In the genomic region with DNA sequence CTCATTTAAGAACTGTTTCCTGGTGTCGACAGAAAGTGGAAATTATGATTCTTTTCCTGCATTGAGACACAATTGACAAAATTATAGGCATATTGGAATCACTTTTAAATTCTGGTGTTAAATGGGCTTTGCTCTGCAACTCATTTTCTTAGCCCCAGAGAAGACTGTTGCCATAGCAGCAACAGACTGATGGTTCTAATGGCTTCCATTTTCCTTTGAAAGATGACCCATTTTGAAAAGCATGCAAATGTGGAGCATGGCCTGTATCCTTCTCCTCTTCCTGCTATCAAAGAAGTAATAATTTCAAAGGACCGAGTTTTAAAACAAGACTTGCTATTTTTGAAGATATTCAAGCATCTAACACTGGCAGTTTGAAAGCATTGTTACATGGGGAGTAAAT, we compare ENCODE assay signal across 28 mouse cellular contexts.
DNase-seq lines count a peak whose midpoint lies in the region; ATAC-seq and TF ChIP-seq lines count a peak whose summit lies in the region.
"Had no signal": no experiment of that assay in that cellular context is flagged by ENCODE, and none has a peak within 500 bp of the region (broad histone marks: within the 10 kb centered on the region; RNA-seq: fewer than 3 reads in every experiment).

No protein-coding gene starts in this region.

- no peak overlapping the region for H3K4me3 ChIP-seq in forebrain, postnatal 0 days (ENCODE audit: low read depth, low read length)
- H3K4me3 ChIP-seq in forebrain, embryonic 13.5 days = no peak overlapping the region
- H3K4me3 ChIP-seq in midbrain, embryonic 15.5 days = no peak overlapping the region
- H3K4me3 ChIP-seq in midbrain, embryonic 10.5 days = no peak overlapping the region
- H3K4me3 ChIP-seq: embryonic facial prominence, embryonic 12.5 days; embryonic facial prominence, embryonic 15.5 days; erythroblast, embryonic 14.5 days; forebrain, embryonic 15.5 days; heart, adult 2 months; heart, embryonic 10.5 days; heart, embryonic 13.5 days; hindbrain, embryonic 15.5 days; intestine, embryonic 15.5 days had no signal

- ATAC-seq in forebrain, postnatal 0 days = no peak
- ATAC-seq in forebrain, embryonic 13.5 days = no peak
- ATAC-seq in midbrain, embryonic 15.5 days (replicated peaks) = peak; percentile 84
- no peak for ATAC-seq in cerebellum, adult (ENCODE audit: insufficient number of reproducible peaks, low FRiP score, low TSS enrichment)
- ATAC-seq: activated CD4-positive, CD25-positive, alpha-beta regulatory T cell, adult 4 months; forebrain, embryonic 15.5 days; intestine, embryonic 15.5 days had no signal

- 60% methylated on average over 2 of the region's 2 CpGs for WGBS in forebrain, postnatal 0 days
- WGBS in forebrain, embryonic 13.5 days = 75% methylated on average over 2 of the region's 2 CpGs
- 58% methylated on average over 2 of the region's 2 CpGs for WGBS in midbrain, embryonic 15.5 days
- 88% methylated on average over 2 of the region's 2 CpGs for WGBS in midbrain, embryonic 10.5 days

- peak; percentile 15 for DNase-seq in embryo, embryonic 10.5 days (ENCODE audit: low spot score)
- no peak for DNase-seq in embryo, embryonic 11 days
- DNase-seq in forebrain, postnatal 0 days = peak; percentile 18
- DNase-seq in midbrain, embryonic 10.5 days (ENCODE audit: low spot score) = no peak
- DNase-seq in brain, embryonic 18.5 days (ENCODE audit: low read depth, low spot score) = peak; percentile 12
- DNase-seq: adrenal gland, adult 8-10 months; adrenal gland, postnatal 25 days; cerebellum, adult 18-20 months; cerebellum, adult 9-10 months; cerebellum, postnatal 14 days; gastrocnemius, postnatal 10 days; gastrocnemius, postnatal 36 days; heart, adult 2 months; heart, postnatal 14 days; heart, postnatal 4 days; kidney, adult 11 months had no signal

- no peak overlapping the region for H3K9ac ChIP-seq in forebrain, postnatal 0 days
- H3K9ac ChIP-seq in forebrain, embryonic 13.5 days = no peak overlapping the region
- H3K9ac ChIP-seq in midbrain, embryonic 15.5 days = no peak overlapping the region
- H3K9ac ChIP-seq: embryonic facial prominence, embryonic 12.5 days; embryonic facial prominence, embryonic 15.5 days; forebrain, embryonic 15.5 days; heart, embryonic 13.5 days; hindbrain, embryonic 15.5 days; intestine, embryonic 15.5 days had no signal

- no peak overlapping the region for H3K4me2 ChIP-seq in forebrain, postnatal 0 days (ENCODE audit: low read depth)
- no peak overlapping the region for H3K4me2 ChIP-seq in forebrain, embryonic 13.5 days
- H3K4me2 ChIP-seq in midbrain, embryonic 15.5 days = no peak overlapping the region
- H3K4me2 ChIP-seq: embryonic facial prominence, embryonic 12.5 days; embryonic facial prominence, embryonic 15.5 days; forebrain, embryonic 15.5 days; heart, embryonic 13.5 days; hindbrain, embryonic 15.5 days; intestine, embryonic 15.5 days had no signal

- no peaks in the 10 kb centered on the region for H3K36me3 ChIP-seq in forebrain, postnatal 0 days (ENCODE audit: insufficient read depth)
- H3K36me3 ChIP-seq in forebrain, embryonic 13.5 days (ENCODE audit: poor library complexity, severe bottlenecking) = no peaks in the 10 kb centered on the region
- H3K36me3 ChIP-seq in midbrain, embryonic 15.5 days (replicated peaks) = no peaks in the 10 kb centered on the region
- H3K36me3 ChIP-seq in midbrain, embryonic 10.5 days = no peaks in the 10 kb centered on the region
- H3K36me3 ChIP-seq: embryonic facial prominence, embryonic 12.5 days; embryonic facial prominence, embryonic 15.5 days; forebrain, embryonic 15.5 days; heart, embryonic 10.5 days; heart, embryonic 13.5 days; hindbrain, embryonic 15.5 days; intestine, embryonic 15.5 days had no signal

- H3K4me1 ChIP-seq in forebrain, postnatal 0 days (ENCODE audit: insufficient read depth) = no peaks in the 10 kb centered on the region
- H3K4me1 ChIP-seq in forebrain, embryonic 13.5 days = no peaks in the 10 kb centered on the region
- no peaks in the 10 kb centered on the region for H3K4me1 ChIP-seq in midbrain, embryonic 15.5 days
- H3K4me1 ChIP-seq in midbrain, embryonic 10.5 days = no peaks in the 10 kb centered on the region
- H3K4me1 ChIP-seq: embryonic facial prominence, embryonic 12.5 days; embryonic facial prominence, embryonic 15.5 days; forebrain, embryonic 15.5 days; heart, embryonic 10.5 days; heart, embryonic 13.5 days; hindbrain, embryonic 15.5 days; intestine, embryonic 15.5 days had no signal

- TF ChIP-seq CTCF in forebrain, postnatal 0 days (IDR thresholded peaks at IDR 0.05; ENCODE audit: low read depth) = no peak

- H3K27ac ChIP-seq in forebrain, postnatal 0 days (ENCODE audit: low read depth, low read length) = no peak overlapping the region
- H3K27ac ChIP-seq in forebrain, embryonic 13.5 days = no peak overlapping the region
- 0 out of 2 replicates have a peak overlapping the region, but pooled peaks have one; percentile 0 for H3K27ac ChIP-seq in midbrain, embryonic 15.5 days
- H3K27ac ChIP-seq in midbrain, embryonic 10.5 days (replicated peaks) = no peak overlapping the region
- H3K27ac ChIP-seq: embryonic facial prominence, embryonic 12.5 days; embryonic facial prominence, embryonic 15.5 days; forebrain, embryonic 15.5 days; heart, adult 2 months; heart, embryonic 10.5 days; heart, embryonic 13.5 days; hindbrain, embryonic 15.5 days; intestine, embryonic 15.5 days had no signal

- H3K9me3 ChIP-seq in forebrain, postnatal 0 days (ENCODE audit: low read length) = no peaks in the 10 kb centered on the region
- H3K9me3 ChIP-seq in forebrain, embryonic 13.5 days (replicated peaks) = no peaks in the 10 kb centered on the region
- no peaks in the 10 kb centered on the region for H3K9me3 ChIP-seq in midbrain, embryonic 15.5 days
- H3K9me3 ChIP-seq in midbrain, embryonic 10.5 days (replicated peaks) = no peaks in the 10 kb centered on the region
- H3K9me3 ChIP-seq: embryonic facial prominence, embryonic 12.5 days; embryonic facial prominence, embryonic 15.5 days; forebrain, embryonic 15.5 days; heart, embryonic 10.5 days; heart, embryonic 13.5 days; hindbrain, embryonic 15.5 days; intestine, embryonic 15.5 days had no signal

- H3K27me3 ChIP-seq in forebrain, postnatal 0 days (ENCODE audit: insufficient read depth, low read length) = no peaks in the 10 kb centered on the region
- no peaks in the 10 kb centered on the region for H3K27me3 ChIP-seq in forebrain, embryonic 13.5 days
- H3K27me3 ChIP-seq in midbrain, embryonic 15.5 days (replicated peaks) = no peaks in the 10 kb centered on the region
- H3K27me3 ChIP-seq in midbrain, embryonic 10.5 days (ENCODE audit: low read depth, poor library complexity, severe bottlenecking) = no peaks in the 10 kb centered on the region
- H3K27me3 ChIP-seq: embryonic facial prominence, embryonic 12.5 days; embryonic facial prominence, embryonic 15.5 days; forebrain, embryonic 15.5 days; heart, embryonic 13.5 days; hindbrain, embryonic 15.5 days; intestine, embryonic 15.5 days had no signal

Comparison
In these comparisons a context has a peak if more than half of its experiments do, and no peak if none do; other contexts are left out.
1. DNase-seq: peak in embryo, embryonic 10.5 days (single experiment), forebrain, postnatal 0 days (single experiment) and brain, embryonic 18.5 days (single experiment); none in embryo, embryonic 11 days (single experiment) and midbrain, embryonic 10.5 days (single experiment).